Mouse (Mus musculus) brain, embryonic 14.5 days (tissue): ENCODE results near the gene Grpel1. TPM values are rescaled to one million over a fixed set of nuclear protein-coding genes. Genes with fewer than 3 reads are reported as not detected.

Source experiments
- DNase-seq: peaks from one replicate; pipeline ENCODE4 v3.0.0-alpha.2; 2011; ENCODE audit warnings: low read depth
- CTCF ChIP-seq: fragments of 200-500 bp; IDR thresholded peaks from 2 replicates; pipeline ENCODE4 v1.5.1; 2012; ENCODE audit warnings: inconsistent platforms, mild to moderate bottlenecking, moderate library complexity, borderline replicate concordance; ENCODE audit not compliant: insufficient read depth, insufficient read length; ENCODE audit errors: extremely low read depth
- POLR2A ChIP-seq: fragments of 200-500 bp; IDR thresholded peaks from 2 replicates; pipeline ENCODE4 v1.6.1; 2012; ENCODE audit warnings: mild to moderate bottlenecking, inconsistent platforms, borderline replicate concordance; ENCODE audit not compliant: poor library complexity, insufficient read depth, insufficient read length, severe bottlenecking; ENCODE audit errors: extremely low read depth
- polyA plus RNA-seq: library from polyadenylated mRNA; depleted of rRNA; stranded (reverse); fragments of >200 nt; gene quantifications from 2 replicates; pipeline ENCODE4 v1.2.3, GENCODE M21; 2012; rRNA removed

Gene Grpel1
- polyA plus RNA-seq, 1 experiment: 21.4 TPM

- TF ChIP-seq POLR2A: no peak
- TF ChIP-seq CTCF: no peak
- no peak for DNase-seq
Observed at GRCm38 (mm10) chr5:36519751-36520150, 55.0 kb downstream of the Grpel1 start.

GRCm38 (mm10) chr5:36522782-36523181 lies 58.0 kb downstream of the Grpel1 start:
- TF ChIP-seq CTCF: no peak
- no peak for TF ChIP-seq POLR2A
- DNase-seq: no peak

- no peak for DNase-seq
Observed at GRCm38 (mm10) chr5:36523219-36523703, 58.5 kb downstream of the Grpel1 start.

More at GRCm38 (mm10) chr5:36523219-36523703, 58.5 kb downstream of the Grpel1 start:
- TF ChIP-seq CTCF (no peak), POLR2A (no peak)

Other genes starting within 250 kb of the Grpel1 start
- gene Sorcs2, start 66.9 kb upstream of the Grpel1 start, polyA plus RNA-seq: 16.7 and 29.0 TPM in 2 replicates
- gene Tada2b, start 19.3 kb downstream of the Grpel1 start, polyA plus RNA-seq: 16.9 and 19.8 TPM in 2 replicates
- gene Ccdc96, start 19.6 kb downstream of the Grpel1 start, polyA plus RNA-seq: 2.1 and 3.4 TPM in 2 replicates
- 90.2 and 106 TPM in 2 replicates for gene Tbc1d14, start 128.3 kb downstream of the Grpel1 start, polyA plus RNA-seq
- gene D5Ertd579e, start 231.0 kb downstream of the Grpel1 start, polyA plus RNA-seq: 34.8 and 58.3 TPM in 2 replicates